Mouse (Mus musculus) forelimb bud, embryonic 11.5 days (tissue): ENCODE measurements around the gene Maco1.
A peak's percentile ranks its signal among the peaks of the same experiment; 100 is the strongest.
"Not testable (repeated sequence)": the region's sequence is repeated elsewhere in the genome, so short reads cannot be mapped to it uniquely, and the experiment has no call there.

Source experiments
- DNase-seq: peaks from one replicate; pipeline ENCODE4 v3.0.0-alpha.2; 2012; ENCODE audit warnings: low read depth, low spot score

Gene Maco1

DNA sequence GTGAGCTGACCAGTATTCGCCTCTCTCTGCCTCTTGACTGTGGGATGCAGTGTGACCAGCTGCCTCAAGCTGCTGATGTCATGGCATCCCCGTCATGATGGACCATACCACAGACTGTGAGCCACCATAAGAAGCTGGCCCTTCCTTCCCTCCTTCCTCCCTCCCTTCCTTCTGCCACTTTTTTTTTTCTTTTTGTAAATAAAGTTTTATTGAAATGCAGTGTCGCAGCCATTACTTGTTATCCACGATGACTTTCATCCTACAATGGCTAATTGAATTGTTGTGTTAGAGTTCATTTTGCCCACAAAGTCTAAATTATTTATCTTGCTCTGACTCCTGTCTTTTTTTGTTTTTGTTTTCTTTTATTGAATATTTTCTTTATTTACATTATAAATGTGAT lies 5.3 kb upstream of the Maco1 start:
- DNase-seq = no peak

DNA sequence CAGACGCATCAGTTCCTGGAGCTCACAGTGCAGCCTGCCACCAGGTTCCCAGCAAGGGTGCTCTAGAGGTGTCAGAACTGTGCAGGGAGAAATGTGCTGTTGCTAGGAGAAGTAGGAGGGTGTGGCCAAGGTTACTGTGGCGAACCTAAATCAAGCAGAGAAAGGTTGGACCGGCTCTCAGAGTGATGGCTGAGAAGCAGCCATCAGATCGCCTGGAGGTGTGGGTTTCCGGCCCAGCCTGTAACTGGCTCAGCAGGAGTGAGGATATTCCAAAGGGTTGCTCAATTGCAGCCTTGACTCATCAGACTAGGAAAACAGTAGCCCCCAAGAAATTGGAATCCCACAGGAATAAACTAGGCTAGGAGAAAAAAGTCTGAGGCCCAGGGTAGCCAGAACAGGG lies 3.4 kb upstream of the Maco1 start:
- DNase-seq = no peak

DNA sequence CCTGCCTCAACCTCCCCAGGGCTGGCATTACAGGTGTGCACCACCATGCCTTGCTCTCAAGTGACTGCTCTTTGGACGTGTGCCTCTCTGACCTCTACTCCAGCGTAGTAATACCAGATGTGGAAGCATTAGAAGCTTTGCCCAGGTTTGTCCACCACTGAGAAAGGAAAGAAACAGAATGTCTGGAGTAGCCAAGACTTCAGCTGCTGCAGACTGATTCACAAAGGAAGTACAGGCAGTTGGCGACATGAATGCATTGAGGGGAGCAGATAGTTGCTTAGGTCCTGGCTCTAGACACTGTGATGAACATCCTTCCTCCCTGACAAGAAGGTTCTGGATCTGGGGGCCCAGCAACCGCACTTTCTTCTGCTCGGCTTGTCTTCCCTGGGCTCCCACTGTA lies 2.9 kb upstream of the Maco1 start:
- no peak for DNase-seq

DNA sequence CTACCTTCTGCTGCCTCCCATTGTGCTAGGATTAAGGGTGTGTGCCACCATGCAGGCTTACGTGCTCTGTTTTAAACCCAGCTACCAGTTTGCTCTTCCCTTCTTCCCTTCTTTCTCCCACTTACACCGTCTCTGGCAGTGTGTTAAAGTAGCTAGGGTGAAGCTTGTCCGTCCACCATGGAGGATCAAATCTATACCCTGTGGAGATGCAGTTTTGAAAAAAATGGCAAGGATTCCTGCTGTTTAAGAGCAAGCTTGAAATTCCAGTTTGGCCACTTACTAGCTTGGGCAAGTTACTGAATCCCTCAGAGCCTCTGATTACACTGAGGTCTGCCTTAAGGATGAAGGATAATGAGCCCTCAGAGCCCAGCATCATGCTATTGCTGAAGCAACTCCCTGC lies 2.2 kb upstream of the Maco1 start:
- no peak for DNase-seq

DNA sequence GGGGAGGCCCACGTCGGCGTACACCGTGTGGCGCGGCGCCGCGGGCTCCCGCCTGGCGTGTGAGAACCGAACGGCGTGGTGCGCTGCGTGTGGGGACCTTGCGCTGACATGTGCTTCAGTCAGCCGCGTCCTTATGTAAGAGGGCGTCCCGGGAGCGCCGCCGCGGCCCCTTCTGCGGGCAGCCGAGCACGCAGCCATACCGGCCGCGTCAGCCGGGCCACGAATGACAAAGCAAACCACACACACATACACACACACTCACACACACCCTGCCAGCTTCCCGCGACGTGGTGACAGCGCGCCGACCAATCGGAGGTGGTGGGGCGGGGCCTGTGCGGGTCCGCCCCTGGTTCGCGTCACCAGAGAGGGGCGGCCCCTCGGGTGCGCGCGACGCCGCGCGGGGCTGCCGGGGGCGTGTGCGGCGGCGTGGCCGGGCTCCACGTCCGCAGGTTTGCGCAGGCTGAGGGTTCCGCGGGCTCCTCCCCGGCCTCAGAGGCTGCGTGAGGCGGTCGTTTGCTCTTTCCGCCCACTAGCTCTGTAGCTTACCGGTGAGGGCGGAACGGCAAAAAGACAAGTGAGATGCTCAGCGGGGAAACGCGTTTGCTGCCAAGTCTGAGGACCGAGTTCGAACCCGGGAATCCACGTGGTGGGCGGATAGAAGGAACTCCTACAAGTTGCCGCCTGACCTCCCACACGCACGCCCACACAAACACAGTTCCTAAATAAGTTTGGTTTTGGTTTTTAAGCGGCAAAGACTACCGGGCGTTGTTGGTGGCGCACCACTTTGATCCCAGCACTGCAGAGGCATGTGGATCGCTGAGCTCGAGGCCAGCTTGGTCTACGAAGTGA lies 716 bp upstream of the Maco1 start:
- peak; percentile 89 for DNase-seq

DNA sequence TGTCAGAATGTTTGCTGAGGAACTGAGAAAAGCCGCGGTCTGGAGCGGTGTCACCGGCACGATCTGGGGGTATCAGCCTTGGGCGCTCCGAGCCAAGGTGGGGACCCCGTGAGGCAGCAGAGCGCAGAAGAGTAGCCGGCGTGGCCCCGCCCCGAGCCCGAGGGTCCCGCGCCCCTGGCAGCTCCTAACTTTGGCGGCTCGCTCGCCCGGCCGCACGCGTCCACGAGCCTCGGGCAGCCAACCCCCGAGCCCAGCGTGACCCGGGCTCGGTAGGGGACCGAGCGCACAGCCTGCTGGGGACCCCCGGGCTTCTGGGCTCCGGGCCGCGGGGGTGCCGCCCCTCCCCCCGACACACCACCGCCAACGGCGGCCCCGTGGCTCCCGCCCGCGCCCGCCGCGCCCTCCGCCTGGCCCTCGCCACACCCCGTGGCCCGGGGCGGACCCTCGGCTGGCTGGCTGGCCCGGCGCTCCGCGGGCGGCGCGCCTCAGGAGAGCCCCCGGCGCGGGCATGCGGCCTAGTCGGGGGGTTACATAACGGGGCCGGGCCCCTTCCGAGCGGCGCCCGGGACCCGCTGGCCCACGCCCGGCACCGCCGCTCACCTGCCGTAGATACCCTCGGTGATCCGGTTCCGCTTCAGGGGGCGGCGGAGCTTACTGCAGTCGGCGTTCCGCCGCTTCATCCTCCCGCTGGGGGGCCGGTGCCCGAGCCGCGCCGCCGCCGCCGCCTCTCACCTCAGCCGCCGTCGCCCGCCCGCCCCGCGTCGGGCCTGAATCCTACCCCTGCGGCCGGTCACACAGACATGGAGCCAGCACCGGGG lies 498 bp downstream of the Maco1 start:
- DNase-seq = no peak

DNA sequence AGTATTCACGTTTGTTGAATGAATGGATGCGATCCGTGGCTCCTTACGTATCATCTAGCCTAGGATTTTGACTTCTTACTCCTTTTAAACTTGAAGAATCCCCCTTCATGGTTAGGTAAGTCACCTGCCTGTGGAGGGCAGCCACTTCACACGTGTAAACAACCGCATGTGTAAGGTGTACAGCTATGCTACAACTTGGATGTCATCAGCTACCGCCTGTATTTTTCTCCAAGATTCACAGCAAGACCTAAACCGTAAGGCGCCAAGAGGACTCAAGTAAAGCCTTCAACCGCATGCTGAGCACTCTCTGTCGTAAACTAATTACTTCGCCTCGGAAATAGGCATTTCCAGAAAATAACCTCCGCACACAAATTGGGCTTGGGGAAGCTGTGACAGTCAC lies 1.3 kb downstream of the Maco1 start:
- no peak for DNase-seq

DNA sequence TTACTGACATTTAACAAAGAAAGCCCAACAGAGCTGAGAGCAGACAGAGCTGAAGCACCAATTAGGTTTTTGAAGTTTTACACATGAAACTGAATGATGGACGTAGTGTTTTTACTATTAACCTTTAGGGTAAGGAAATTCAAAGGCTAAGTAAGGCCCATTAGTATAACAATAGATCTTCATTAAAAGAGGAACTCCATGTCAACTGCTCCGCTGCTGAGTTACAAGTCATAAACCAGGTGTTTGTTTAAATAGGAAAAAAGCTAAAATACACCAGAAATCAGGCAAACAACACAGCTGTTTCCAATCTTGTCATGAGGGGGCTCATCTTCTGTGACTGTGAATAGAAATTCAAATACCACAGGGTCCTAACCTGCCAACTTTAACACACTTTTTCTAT lies 1.9 kb downstream of the Maco1 start:
- DNase-seq = no peak

DNA sequence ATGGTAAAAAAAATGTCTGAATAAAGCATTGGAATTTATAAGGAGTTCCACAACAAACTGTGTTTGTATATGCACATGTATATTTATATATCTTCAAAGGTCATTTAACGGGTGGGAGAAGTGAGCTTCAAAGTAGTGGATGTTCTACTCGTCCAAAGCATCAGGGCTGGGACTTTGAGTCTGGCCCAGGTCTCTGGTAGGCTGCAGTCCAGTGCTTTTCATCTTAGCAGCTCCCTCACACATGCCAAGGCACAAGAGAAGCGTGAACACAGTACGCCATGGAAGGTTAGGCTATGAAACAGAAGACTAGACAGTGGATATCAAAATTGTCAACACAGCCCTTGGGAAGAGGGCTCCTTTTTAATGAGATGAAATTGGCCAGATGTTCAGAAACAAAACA lies 2.6 kb downstream of the Maco1 start:
- no peak for DNase-seq

DNA sequence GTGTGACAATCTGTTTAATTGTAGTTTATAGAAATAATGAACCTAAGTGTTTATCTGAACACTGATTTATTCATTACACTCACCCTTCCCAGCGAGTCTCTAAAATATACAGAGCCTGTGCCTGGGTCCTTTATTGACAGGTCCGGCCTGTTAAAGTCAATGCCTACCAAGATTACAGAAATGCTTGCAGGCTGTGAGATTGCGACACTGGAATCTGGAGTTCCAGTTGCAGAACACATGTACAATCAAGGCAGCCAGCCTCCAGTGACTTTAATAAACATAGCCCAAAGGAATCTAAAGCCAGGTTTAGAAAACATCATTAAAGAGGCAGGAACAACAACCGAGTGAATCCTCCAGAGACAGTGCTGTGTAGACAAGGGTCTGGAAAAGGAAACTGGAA lies 5.6 kb downstream of the Maco1 start:
- DNase-seq = no peak

DNA sequence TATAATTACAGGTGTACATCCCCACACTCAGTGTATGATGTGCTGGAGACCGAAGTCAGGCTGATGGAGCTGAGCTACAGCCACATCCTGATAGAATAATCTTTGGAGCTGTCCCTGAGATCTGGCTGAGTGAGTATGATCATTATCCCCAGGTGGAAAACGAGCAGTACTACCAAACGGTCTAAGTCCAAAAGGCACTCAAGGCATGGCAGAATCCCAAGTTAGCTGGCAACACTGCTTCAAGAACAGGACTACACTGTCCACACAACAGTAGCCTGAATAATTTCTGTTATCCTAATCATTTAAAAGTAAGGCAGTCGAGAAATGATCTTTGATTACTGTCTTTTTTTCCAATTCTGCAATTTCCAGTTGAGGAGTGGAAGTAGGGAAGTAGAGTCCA lies 9.6 kb downstream of the Maco1 start:
- no peak for DNase-seq

DNA sequence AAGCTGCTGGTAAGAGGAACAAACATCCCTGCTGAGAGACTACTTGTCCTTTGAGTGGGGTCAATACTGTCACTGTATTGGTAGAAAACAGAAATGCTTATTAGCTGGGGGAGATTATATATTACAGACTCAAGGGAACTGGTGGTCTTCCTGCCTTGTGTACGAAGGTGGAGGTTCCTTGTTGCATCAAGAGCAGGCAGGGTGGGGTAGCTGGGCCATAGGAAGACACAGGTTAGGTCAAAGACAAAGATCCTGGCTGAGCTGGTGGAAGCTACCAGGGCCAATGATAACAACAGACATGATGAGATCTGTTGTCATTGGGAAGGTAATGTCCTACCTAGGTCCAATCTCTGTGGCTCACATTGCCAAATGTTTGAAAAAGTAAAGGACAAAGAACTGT lies 12.9 kb downstream of the Maco1 start:
- no peak for DNase-seq

DNA sequence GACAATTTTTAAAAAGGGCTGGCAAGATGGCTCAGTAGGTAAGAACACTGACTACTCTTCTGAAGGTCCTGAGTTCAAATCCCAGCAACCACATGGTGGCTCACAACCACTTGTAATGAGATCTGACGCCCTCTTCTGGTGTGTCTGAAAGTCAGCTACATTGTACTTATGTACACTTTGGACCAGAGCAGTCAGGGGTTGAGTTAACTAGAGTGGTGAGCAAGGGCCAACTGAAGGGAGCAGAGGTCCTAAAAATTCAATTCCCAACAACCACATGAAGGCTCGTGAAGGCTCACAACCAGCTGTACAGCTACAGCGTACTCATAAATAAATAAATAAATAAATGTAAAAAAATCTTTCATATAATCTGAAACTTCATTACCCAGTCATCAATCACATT lies 14.4 kb downstream of the Maco1 start:
- not testable (repeated sequence) for DNase-seq

DNA sequence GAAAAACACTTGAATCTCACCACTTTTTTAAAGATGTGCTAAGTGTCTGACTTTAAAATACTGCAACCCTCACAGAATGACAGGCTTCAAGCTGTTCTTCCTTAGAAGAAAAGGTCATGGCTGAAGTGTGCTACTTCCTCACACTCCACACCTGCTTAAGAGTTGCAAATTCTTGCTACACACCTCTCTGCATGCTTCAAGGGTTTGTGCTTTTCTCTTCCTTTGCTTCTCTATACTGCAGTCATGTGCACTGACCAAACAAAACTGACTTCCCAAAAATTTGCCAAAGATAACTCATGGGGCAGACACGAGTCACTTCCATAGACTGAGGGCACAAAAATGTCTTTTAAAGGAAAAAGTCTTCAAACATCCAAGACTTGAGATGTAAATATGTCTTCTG lies 14.9 kb downstream of the Maco1 start:
- no peak for DNase-seq

DNA sequence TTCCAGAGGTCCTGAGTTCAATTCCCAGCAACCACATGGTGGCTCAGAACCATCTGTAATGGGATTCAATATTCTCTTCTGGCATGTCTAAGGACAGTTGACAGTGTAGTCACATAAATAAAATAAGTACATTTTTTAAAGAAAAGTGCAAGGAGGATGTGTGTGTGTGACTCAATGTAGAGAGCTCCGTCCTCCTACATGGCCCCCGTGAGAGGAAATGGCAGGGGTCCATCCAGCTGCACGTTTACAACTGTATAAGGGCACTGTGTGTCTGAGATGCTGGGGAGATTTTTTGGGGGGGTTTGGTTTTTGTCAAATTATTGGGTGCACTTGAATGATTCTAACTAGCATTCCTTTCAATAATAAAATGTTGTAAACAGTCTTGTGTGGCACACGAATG lies 17.7 kb downstream of the Maco1 start:
- no peak for DNase-seq

DNA sequence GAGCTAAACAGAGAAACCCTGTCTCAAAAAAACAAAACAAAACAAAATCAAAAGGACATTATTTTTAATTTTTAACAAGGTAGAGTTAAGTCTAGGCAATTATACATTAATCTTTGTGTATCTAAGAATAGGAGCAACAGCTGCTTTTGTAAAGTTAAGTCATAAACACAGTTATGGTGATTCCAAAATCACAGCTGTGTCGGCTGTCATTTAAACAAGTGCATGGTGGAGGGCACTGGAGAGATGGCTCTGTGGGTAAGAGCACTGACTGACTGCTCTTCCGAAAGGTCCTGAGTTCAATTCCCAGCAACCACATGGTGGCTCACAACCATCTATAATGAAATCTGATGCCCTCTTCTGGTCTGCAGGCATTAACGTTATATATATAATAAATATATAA lies 21.2 kb downstream of the Maco1 start:
- DNase-seq = no peak

DNA sequence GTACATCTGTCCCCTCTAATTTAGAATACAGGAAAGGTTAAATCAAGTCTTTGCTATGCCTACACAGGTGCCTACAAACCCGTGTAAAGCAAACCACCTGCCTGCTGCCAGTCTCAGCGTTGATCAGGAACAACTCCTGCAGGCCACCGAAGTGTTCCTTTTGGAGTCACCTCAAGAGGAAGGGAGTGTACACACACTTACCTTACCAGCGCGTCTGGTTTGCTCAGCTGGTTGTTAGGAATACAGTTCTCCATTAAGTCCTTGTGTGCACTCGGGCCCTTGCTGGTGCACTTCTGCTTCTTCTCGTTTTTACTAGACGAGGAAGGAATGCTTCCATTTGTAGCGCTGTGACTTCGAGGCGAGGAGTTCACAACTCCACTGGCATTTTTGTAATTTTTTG lies 25.3 kb downstream of the Maco1 start:
- DNase-seq = no peak

DNA sequence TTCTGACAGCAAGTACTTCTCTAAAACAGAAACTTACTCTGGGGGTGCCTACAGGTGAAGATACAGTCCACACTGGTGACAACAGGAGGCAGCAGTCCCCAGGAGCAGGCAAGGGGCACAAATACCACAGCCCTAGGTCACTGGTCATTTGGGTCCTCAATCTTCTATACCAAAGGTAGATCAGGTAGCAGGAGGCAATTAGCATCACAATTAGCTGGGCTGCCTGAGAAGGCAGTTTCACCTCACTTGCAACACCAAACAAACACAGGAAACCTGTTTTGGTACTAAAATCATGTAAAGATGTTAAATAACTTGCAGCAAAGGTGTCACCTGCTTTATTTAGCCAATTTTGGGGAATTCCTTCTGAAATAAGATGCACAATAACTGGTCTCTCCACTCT lies 26.8 kb downstream of the Maco1 start:
- no peak for DNase-seq

DNA sequence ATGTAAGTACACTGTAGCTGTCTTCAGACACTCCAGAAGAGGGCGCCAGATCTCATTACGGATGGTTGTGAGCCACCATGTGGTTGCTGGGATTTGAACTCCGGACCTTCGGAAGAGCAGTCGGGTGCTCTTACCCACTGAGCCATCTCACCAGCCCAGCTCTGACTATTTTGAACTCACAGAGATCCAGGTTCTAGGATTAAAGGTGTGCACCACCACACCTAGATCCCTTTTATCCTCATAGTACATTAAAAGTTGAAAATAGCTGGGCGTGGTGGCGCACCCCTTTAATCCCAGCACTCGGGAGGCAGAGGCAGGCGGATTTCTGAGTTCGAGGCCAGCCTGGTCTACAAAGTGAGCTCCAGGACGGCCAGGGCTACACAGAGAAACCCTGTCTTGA lies 27.3 kb downstream of the Maco1 start:
- DNase-seq = not testable (repeated sequence)

DNA sequence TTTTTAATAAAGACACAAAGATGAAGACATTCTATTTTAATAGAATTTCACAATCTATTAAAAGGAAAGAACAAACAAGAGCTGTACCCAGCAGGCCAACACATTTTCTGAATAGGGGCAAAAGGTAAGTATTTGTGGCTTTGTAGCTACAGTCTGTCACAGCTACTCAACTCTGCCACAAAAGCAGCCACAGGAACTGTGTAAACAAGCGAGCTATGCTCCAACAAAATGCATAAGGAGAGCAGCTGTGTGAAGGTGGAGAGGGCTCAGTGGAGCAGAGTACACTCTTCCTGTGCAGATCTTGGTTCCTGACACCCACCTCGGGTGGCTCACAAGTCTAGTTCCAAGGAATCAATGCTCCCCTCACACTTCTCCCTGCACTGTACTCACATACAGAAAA lies 29.6 kb downstream of the Maco1 start:
- no peak for DNase-seq

DNA sequence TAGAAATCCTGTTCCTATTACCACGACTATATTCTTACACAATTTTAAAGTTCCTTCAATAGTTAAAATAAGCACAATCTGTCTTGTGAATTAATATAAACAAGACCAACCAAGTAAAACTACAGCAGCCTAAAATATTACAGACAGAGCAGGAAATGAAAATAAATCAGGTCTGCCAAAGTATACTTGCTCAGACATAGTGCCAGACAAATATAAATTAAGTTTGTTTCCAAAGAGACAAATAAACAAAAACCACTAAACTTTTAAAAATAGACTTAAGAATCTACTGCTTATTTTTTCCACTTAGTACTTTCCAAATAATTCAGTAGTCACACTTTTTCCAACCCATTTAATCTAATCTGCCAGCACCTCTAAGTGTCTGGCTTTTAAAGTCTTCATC lies 32.1 kb downstream of the Maco1 start:
- DNase-seq = no peak

DNA sequence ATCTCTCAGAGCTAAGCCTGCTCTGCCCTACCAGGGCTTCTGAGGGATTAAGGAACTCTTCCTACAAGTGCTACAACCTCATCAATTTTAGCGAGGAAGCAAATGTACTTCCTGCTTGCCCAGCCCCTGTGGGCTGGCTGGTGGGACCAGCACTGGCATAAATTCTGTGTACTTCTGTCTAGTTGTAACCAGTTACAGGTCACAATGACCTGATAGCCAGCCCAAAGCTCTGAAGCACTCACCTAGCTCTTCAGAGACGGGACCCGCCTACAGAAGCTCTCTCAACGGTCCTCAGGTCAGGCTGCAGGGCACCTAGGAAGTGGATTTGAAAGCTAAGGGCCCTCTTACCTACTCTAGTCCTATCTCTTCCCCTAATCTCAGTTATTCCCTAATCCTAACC lies 35.4 kb downstream of the Maco1 start:
- DNase-seq = no peak

DNA sequence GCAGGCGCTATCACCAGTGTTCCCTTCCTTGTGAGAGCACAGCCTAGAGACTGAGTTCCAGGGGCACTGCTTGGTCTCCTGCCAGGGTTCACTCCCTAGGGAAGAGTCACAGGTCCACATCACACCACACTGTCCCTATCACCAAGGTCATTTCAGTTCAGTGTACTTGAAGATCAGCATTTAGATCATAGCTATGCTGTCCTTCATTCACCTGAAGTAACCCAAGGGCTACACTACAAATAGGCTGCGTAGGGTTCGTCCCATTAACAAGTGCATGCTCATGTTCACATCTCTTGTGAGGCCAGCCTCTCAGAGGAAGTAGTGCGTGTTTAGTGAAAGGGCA lies 38.9 kb downstream of the Maco1 start:
- DNase-seq = no peak
